Mouse (Mus musculus) erythroblast, embryonic 14.5 days (primary cell): ENCODE results near the gene Zswim3. TPM values are rescaled to one million over a fixed set of nuclear protein-coding genes. Genes with fewer than 3 reads are reported as not detected.

ENCODE experiments used
- H3K27me3 ChIP-seq: 2 replicates; pipeline ENCODE4 v1.6.1; 2012; ENCODE audit warnings: inconsistent platforms; ENCODE audit not compliant: control insufficient read depth
- H3K36me3 ChIP-seq: 2 replicates; pipeline ENCODE4 v1.6.1; 2012; ENCODE audit warnings: mild to moderate bottlenecking, inconsistent platforms; ENCODE audit not compliant: control insufficient read depth
- H3K4me1 ChIP-seq: 2 replicates; pipeline ENCODE4 v1.6.1; 2012; ENCODE audit warnings: inconsistent platforms; ENCODE audit not compliant: control insufficient read depth
- H3K4me3 ChIP-seq: replicated peaks from 2 replicates; pipeline ENCODE3; 2012; ENCODE audit warnings: moderate library complexity, mild to moderate bottlenecking, inconsistent platforms
- H3K9me3 ChIP-seq: 2 replicates; pipeline ENCODE4 v1.6.1; 2012; ENCODE audit warnings: low read length, inconsistent platforms, mixed read lengths; ENCODE audit not compliant: control insufficient read depth
- GATA1 ChIP-seq: IDR thresholded peaks from 2 replicates; pipeline ENCODE4 v1.6.1; 2012; ENCODE audit warnings: low read length, inconsistent platforms, mixed read lengths
- TAL1 ChIP-seq: IDR thresholded peaks from 3 replicates; pipeline ENCODE4 v1.6.1; 2012; ENCODE audit warnings: low read length, inconsistent platforms, mixed read lengths
- polyA plus RNA-seq: library from polyadenylated mRNA; stranded (reverse); fragments of >175 nt; gene quantifications from 2 replicates; pipeline ENCODE4 v1.2.3, GENCODE M21; 2012

Zswim3 gene
- polyA plus RNA-seq, 1 experiment, result 0.10 TPM

DNA sequence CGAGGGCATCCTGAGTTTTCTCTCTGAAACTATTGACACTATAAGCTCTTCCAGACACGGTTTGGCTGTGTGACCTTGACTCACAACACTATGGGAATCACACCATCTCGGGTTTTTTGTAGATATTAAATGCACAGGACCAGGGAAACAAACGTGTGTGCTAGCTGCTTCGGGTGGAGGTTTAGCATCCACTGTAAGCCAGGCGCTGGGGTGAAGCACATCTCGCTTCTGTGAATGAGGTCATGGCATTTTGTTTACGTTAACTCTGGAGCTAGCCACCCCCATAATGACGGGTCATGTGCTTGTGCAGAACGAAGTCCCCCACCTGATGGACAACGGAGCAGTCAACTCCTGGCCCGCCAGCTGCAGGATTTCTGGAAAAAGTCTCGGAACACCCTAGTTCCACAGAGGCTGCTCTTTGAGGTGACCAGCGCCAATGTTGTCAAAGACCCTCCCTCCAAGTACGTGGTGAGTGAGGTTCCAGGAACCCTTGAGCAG lies 18.5 kb upstream of the Zswim3 start:
- Histone ChIP-seq H3K36me3 (peaks cover 33% of the 10 kb centered on the region), H3K9me3 (no peaks in the 10 kb centered on the region), H3K4me3 (peak overlapping the region; percentile 72), H3K4me1 (peaks cover 67% of the 10 kb centered on the region), H3K27me3 (peaks cover 56% of the 10 kb centered on the region)
- TF ChIP-seq TAL1 (no peak), GATA1 (no peak)

DNA sequence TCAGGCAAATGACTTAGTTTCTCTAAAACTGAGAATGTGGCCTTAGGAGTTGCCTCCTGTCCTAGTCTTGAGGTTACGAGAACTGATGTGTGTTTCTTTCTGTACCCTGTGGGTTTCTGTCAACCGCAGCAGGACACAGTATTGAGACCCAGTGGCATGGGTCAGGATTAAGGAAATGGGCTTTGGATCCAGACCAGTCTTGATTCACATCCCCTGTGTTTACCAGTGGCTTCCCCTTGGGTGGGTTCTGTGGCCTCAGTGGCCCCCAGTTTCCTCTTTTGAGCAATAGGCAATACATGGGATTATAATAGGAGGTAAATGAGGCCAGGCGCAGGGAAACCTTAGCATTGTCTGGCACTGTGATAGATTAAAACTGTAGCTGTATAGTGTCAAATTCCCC lies 17.9 kb upstream of the Zswim3 start:
- Histone ChIP-seq H3K36me3 (peaks cover 39% of the 10 kb centered on the region), H3K4me1 (peaks cover 66% of the 10 kb centered on the region), H3K27me3 (peaks cover 50% of the 10 kb centered on the region), H3K9me3 (no peaks in the 10 kb centered on the region), H3K4me3 (no peak overlapping the region)
- TF ChIP-seq TAL1 (no peak), GATA1 (no peak)

GRCm38 (mm10) chr2:164787779-164788178 lies 17.1 kb upstream of the Zswim3 start:
- Histone ChIP-seq H3K4me3 (no peak overlapping the region), H3K36me3 (peaks cover 46% of the 10 kb centered on the region), H3K27me3 (peaks cover 43% of the 10 kb centered on the region), H3K4me1 (peaks cover 66% of the 10 kb centered on the region), H3K9me3 (no peaks in the 10 kb centered on the region)
- TF ChIP-seq GATA1, result no peak
- no peak for TF ChIP-seq TAL1

DNA sequence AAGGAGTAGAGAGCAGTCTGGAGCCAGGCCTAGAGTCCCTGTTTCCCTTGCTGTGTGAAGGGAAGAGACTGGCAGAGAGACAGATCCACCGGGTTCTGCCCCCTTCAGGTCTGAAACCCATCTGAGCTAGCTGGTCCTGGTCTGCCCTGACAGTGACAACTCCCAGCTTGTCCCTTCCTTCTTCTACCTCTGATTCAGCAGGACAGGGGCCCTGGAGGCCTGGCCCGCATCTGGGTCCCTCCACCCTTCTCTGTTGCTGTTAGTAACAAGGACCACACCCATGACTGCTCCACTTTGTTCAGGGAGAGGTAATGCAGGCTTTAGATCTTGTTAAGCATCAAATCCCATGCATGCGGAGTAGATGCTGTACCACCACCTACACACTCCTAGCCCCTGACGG lies 16.5 kb upstream of the Zswim3 start:
- Histone ChIP-seq H3K4me1 (peaks cover 72% of the 10 kb centered on the region), H3K36me3 (peaks cover 53% of the 10 kb centered on the region)
- TF ChIP-seq TAL1 (no peak), GATA1 (no peak)

DNA sequence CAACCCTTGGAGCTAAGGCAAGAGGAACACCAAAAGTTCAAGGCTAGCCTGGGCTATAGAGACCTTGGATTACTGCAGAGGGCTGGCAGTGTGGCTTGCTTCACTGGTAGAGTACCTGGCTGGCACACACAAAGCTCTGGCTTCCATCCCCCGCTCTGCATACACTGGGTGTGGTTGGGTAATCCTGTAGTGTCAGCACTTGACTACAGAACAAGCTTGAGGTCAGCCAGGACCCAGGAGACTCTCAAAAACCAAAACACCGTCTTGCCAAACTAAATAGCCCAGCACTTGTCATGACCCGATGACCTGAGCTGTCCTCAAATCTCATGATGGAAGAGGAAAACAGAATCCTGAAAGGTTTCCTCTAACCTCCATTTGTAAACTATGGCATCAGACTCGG lies 14.4 kb upstream of the Zswim3 start:
- TF ChIP-seq GATA1, result no peak
- TF ChIP-seq TAL1, result no peak
- peaks cover 65% of the 10 kb centered on the region for H3K4me1 ChIP-seq
- H3K27me3 ChIP-seq, result peaks cover 18% of the 10 kb centered on the region
- H3K9me3 ChIP-seq, result no peaks in the 10 kb centered on the region
- no peak overlapping the region for H3K4me3 ChIP-seq
- peaks cover 72% of the 10 kb centered on the region for H3K36me3 ChIP-seq

More for the DNA sequence above, 16.5 kb upstream of the Zswim3 start:
- H3K4me3 ChIP-seq, result peak overlapping the region; percentile 2
- no peaks in the 10 kb centered on the region for H3K9me3 ChIP-seq
- H3K27me3 ChIP-seq, result peaks cover 38% of the 10 kb centered on the region

GRCm38 (mm10) chr2:164791841-164792261 lies 13.0 kb upstream of the Zswim3 start:
- peaks cover 51% of the 10 kb centered on the region for H3K4me1 ChIP-seq
- H3K36me3 ChIP-seq, result peaks cover 86% of the 10 kb centered on the region
- H3K9me3 ChIP-seq, result no peaks in the 10 kb centered on the region
- peaks cover 4% of the 10 kb centered on the region for H3K27me3 ChIP-seq
- TF ChIP-seq GATA1 (no peak), TAL1 (no peak)
- no peak overlapping the region for H3K4me3 ChIP-seq

GRCm38 (mm10) chr2:164792400-164793190 lies 12.3 kb upstream of the Zswim3 start:
- no peaks in the 10 kb centered on the region for H3K27me3 ChIP-seq
- H3K9me3 ChIP-seq, result no peaks in the 10 kb centered on the region
- H3K4me1 ChIP-seq, result peaks cover 45% of the 10 kb centered on the region
- no peak overlapping the region for H3K4me3 ChIP-seq
- peaks cover 92% of the 10 kb centered on the region for H3K36me3 ChIP-seq
- no peak for TF ChIP-seq GATA1
- no peak for TF ChIP-seq TAL1

DNA sequence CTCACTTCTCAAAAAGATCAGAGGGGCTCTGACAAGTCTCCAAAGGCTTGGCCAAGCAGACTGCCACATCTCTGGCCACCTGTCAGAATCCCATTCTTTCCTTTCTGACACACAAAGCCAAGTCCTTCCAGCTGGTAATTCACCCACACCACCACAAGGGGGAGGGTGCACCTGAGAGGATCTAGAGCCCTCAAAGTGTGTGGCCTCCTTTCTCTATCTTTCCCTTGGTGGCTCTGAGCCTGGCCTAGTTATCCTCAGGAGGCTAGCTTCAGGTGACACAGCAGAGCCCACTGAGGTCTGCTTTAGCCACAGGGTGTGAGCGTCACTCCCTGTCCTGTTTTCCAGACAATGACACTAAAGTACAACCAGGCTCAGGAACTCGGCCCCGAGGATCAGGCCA lies 11.7 kb upstream of the Zswim3 start:
- Histone ChIP-seq H3K4me3 (no peak overlapping the region), H3K27me3 (no peaks in the 10 kb centered on the region), H3K4me1 (peaks cover 39% of the 10 kb centered on the region), H3K9me3 (no peaks in the 10 kb centered on the region), H3K36me3 (peaks cover 94% of the 10 kb centered on the region)
- TF ChIP-seq GATA1 (no peak), TAL1 (no peak)

- Histone ChIP-seq H3K27me3 (no peaks in the 10 kb centered on the region), H3K9me3 (no peaks in the 10 kb centered on the region), H3K4me1 (peaks cover 33% of the 10 kb centered on the region), H3K4me3 (no peak overlapping the region), H3K36me3 (peaks cover 94% of the 10 kb centered on the region)
- TF ChIP-seq TAL1 (no peak), GATA1 (no peak)
Observed at GRCm38 (mm10) chr2:164793772-164794171, 11.1 kb upstream of the Zswim3 start.

DNA sequence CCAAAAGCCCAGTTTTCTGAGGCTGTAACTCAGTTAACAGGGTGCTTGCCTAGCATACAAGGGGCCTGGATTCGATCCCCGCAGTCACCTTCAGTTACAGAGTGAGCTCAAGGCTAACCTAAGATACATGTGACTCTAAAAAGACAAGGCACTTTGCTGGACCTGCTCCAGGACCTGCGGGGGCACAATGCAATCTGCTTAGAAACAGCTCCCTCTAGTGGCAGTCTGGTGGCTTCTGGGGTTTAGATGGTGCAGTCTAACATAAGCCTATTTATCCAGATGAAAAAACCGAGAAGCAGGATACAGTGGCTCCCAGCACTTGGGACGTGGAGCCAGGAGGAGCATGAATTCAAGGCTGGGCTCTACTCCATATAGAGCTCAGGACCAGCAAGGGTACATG lies 10.6 kb upstream of the Zswim3 start:
- H3K27me3 ChIP-seq, result no peaks in the 10 kb centered on the region
- H3K9me3 ChIP-seq, result no peaks in the 10 kb centered on the region
- peaks cover 29% of the 10 kb centered on the region for H3K4me1 ChIP-seq
- no peak overlapping the region for H3K4me3 ChIP-seq
- TF ChIP-seq GATA1 (no peak), TAL1 (no peak)
- peaks cover 94% of the 10 kb centered on the region for H3K36me3 ChIP-seq
